8 mouse cellular contexts compared by ENCODE assay signal in the genomic region with DNA sequence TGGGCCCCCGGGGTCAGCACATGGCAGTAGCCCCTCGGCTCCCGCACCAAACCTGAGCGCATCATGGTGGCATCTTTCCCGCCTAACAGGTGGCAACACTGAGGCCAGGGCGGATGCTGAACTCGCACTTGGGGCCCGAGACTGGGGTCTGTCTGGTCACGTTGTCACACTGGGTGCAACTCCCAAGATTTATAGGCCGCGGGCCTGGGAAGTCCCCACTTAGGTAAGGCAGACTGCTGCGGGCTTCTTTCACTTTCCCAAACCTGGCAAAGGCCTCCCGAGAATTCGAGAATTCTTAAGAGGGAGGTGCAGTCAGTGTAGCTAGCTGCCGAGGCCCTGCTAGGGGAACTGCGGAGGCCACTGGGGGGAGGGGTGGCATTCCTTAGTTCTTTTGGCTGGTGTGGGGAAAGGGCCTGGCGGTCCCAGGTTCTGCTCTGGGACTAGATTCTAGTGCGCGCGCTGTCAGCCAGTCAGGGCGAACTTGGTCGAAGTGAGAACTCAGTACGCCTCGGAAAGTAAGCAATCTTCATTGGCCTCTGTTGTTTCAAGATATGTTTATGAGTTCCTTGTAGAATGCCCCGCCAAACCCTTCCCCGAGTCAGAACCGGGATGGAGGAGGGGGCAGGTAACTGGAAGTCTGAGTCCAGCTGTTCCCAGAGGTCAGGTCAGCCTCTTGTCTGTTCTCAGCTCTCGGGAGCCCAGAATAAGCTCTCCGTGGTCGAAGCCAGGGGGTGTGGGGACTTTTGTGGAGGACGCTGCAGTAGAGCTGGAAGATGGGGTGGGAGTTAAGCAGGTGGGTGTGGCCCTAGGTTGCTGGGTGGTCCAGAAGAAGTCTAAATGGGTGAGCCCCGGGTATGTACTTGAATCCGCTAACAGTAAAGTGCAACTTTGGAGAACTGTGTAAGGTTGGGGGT. TPM values are rescaled to one million over a fixed set of nuclear protein-coding genes. Genes with fewer than 3 reads are reported as not detected.
DNase-seq lines count a peak whose midpoint lies in the region; ATAC-seq and TF ChIP-seq lines count a peak whose summit lies in the region.

No protein-coding gene starts in this region.

- peak overlapping the region; percentile 46 for H3K4me2 ChIP-seq in forebrain, embryonic 13.5 days
- peak overlapping the region; percentile 93 for H3K4me2 ChIP-seq in kidney, embryonic 16.5 days (replicated peaks; ENCODE audit: low read depth, low read length)

- H3K9me3 ChIP-seq in forebrain, embryonic 13.5 days (replicated peaks), result no peaks in the 10 kb centered on the region
- no peaks in the 10 kb centered on the region for H3K9me3 ChIP-seq in kidney, embryonic 16.5 days (ENCODE audit: low read length)

- H3K36me3 ChIP-seq in thymus, adult 2 months (ENCODE audit: control insufficient read depth, insufficient read depth, low read length), result no peaks in the 10 kb centered on the region
- no peaks in the 10 kb centered on the region for H3K36me3 ChIP-seq in forebrain, embryonic 13.5 days (ENCODE audit: poor library complexity, severe bottlenecking)
- no peaks in the 10 kb centered on the region for H3K36me3 ChIP-seq in kidney, embryonic 16.5 days (ENCODE audit: insufficient read depth, low read length)

- 12% methylated on average over 33 of the region's 33 CpGs for WGBS in thymus, adult 2 months
- 6% methylated on average over 33 of the region's 33 CpGs for WGBS in forebrain, embryonic 13.5 days
- 5% methylated on average over 33 of the region's 33 CpGs for WGBS in kidney, embryonic 16.5 days

- no peaks in the 10 kb centered on the region for H3K4me1 ChIP-seq in thymus, adult 2 months (replicated peaks; ENCODE audit: control insufficient read depth, insufficient read depth, low read length)
- peaks cover 15% of the 10 kb centered on the region for H3K4me1 ChIP-seq in forebrain, embryonic 13.5 days
- H3K4me1 ChIP-seq in kidney, embryonic 16.5 days (ENCODE audit: insufficient read depth, low read length), result peaks cover 18% of the 10 kb centered on the region

- H3K27ac ChIP-seq in thymus, adult 2 months (ENCODE audit: control insufficient read depth, insufficient read depth, low read length), result 0 out of 2 replicates have a peak overlapping the region, but pooled peaks have one; percentile 11
- no peak overlapping the region for H3K27ac ChIP-seq in forebrain, embryonic 13.5 days
- H3K27ac ChIP-seq in kidney, embryonic 16.5 days (ENCODE audit: low read length), result peak overlapping the region; percentile 56; the same call in 1 of the 2 replicates

- DNase-seq in thymus, adult 2 months, result no peak
- no peak for DNase-seq in thymus, postnatal 25 days
- DNase-seq in lung, postnatal 4 days, result peak; percentile 61 to 70
- DNase-seq in cerebellum, adult 11-12 months, result no peak
- no peak for DNase-seq in ovary, adult 18-20 months (ENCODE audit: low spot score)

- peaks cover 4% of the 10 kb centered on the region; the same call in 1 of the 2 replicates for H3K27me3 ChIP-seq in thymus, adult 2 months (ENCODE audit: control insufficient read depth, insufficient read depth, low read length)
- H3K27me3 ChIP-seq in forebrain, embryonic 13.5 days, result peaks cover 39% of the 10 kb centered on the region
- H3K27me3 ChIP-seq in kidney, embryonic 16.5 days (ENCODE audit: insufficient read depth, low read length), result no peaks in the 10 kb centered on the region

- no peak for ATAC-seq in forebrain, embryonic 13.5 days
- ATAC-seq in kidney, embryonic 16.5 days (ENCODE audit: low FRiP score, low TSS enrichment), result peak; percentile 50
- ATAC-seq in cerebellum, adult (ENCODE audit: insufficient number of reproducible peaks, low FRiP score, low TSS enrichment), result no peak

- H3K4me3 ChIP-seq in thymus, adult 2 months (ENCODE audit: control insufficient read depth, insufficient read depth, low read length), result peak overlapping the region; percentile 15
- H3K4me3 ChIP-seq in forebrain, embryonic 13.5 days, result peak overlapping the region; percentile 16
- peak overlapping the region; percentile 49 for H3K4me3 ChIP-seq in kidney, embryonic 16.5 days (ENCODE audit: low read length)

- TF ChIP-seq POLR2A in thymus, adult 2 months (IDR thresholded peaks at IDR 0.05; ENCODE audit: control insufficient read depth, extremely low read depth, insufficient read depth, low read length, poor library complexity), result no peak

- TF ChIP-seq CTCF in thymus, adult 2 months (IDR thresholded peaks at IDR 0.05; ENCODE audit: borderline replicate concordance, control insufficient read depth, extremely low read depth, insufficient read depth, low read length, poor library complexity), result no peak

- H3K9ac ChIP-seq in forebrain, embryonic 13.5 days, result no peak overlapping the region
- H3K9ac ChIP-seq in kidney, embryonic 16.5 days (replicated peaks; ENCODE audit: low read length), result peak overlapping the region; percentile 68

RNA-seq across cellular contexts. Expression of gene Arhgap8, which starts 0.7 kb away (rescaled TPM):
- 11.8 and 16.0 TPM in 2 replicates for polyA plus RNA-seq in thymus, adult 2 months (2012; rRNA removed)
- 0.11 and 0.34 TPM in 2 replicates for polyA plus RNA-seq in forebrain, embryonic 13.5 days (2015; fragmentation: Nextera tagmentation; extraction: Ambion mirVana)
- 12.3 and 13.8 TPM in 2 replicates for polyA plus RNA-seq in kidney, embryonic 16.5 days (2015; fragmentation: Nextera tagmentation; extraction: Ambion mirVana)

RNA-seq across cellular contexts. Expression of gene Prr5, which starts 51.1 kb away (rescaled TPM):
- 9.0 and 10.3 TPM in 2 replicates for polyA plus RNA-seq in thymus, adult 2 months (2012; rRNA removed)
- 7.0 and 8.0 TPM in 2 replicates for polyA plus RNA-seq in forebrain, embryonic 13.5 days (2015; fragmentation: Nextera tagmentation; extraction: Ambion mirVana)
- 43.4 and 44.1 TPM in 2 replicates for polyA plus RNA-seq in kidney, embryonic 16.5 days (2015; fragmentation: Nextera tagmentation; extraction: Ambion mirVana)

Comparison
In these comparisons a context has a peak if more than half of its experiments do, and no peak if none do; other contexts are left out.
1. DNase-seq: peak in lung, postnatal 4 days (2 of 2); none in thymus, adult 2 months (single experiment), thymus, postnatal 25 days (single experiment), cerebellum, adult 11-12 months (single experiment) and ovary, adult 18-20 months (single experiment).
2. Peak in every context shown above with its lines, with median percentiles within 50 percentile points of each other: H3K4me3 ChIP-seq.